Mouse (Mus musculus) 3134 (cell line): ENCODE measurements around the gene Gm5431.
"Not testable (repeated sequence)": the region's sequence is repeated elsewhere in the genome, so short reads cannot be mapped to it uniquely, and the experiment has no call there.

ENCODE experiments used
- DNase-seq: peaks from one replicate; pipeline ENCODE4 v3.0.0-alpha.2; 2011; ENCODE audit warnings: low spot score; ENCODE audit not compliant: insufficient read length; ENCODE audit errors: extremely low read depth

Gene Gm5431

GRCm38 (mm10) chr11:48902021-48902420, at the start of gene Gm5431:
Gm5431 (minus strand) TSS chr11:48902214.
- no peak for DNase-seq

GRCm38 (mm10) chr11:48946090-48946489, 44.1 kb upstream of the Gm5431 start, which contains the start of gene Psme2b:
Psme2b (minus strand) TSS chr11:48946190.
- DNase-seq, result not testable (repeated sequence)

GRCm38 (mm10) chr11:48939286-48939685, 37.3 kb upstream of the Gm5431 start:
- DNase-seq, result not testable (repeated sequence)

DNA sequence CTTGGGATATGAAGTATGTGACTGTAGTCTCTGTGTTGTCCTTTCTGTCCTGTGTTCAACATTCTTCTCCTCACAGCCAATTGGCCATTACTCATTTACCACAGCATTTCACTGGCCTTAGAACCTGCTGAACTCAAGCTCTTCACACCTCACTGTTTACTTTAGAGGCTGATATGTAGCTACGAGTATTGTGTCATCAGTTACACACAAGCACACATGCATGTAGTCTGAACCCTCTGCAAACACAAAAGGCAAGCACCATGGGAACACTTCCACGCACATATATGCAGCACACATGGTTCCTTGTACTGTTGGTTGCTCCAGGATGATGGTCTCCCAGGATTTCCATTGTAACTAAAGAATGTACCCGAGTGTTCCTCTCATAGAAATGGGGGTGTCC, 33.3 kb upstream of the Gm5431 start:
- DNase-seq, result not testable (repeated sequence)

DNA sequence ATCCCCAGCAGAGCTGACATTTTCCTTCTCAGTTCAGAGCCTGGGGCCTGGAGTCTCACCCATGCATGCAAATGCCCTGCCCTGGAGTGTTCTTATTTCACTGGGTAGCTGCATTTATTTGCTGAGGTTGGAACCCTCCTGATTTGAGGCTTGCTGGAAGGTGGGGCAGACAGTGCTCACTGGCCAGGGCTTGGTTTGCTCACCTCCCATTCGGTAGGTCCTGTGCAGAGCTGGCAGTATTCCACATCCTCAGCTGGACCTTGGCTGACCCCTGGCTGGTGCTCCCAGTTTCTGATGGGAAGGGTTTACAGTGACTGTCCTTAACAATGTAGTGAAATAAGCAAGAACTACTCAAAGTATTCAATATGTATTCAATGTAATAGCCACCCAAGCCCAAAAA, 31.9 kb upstream of the Gm5431 start:
- DNase-seq, result not testable (repeated sequence)

- not testable (repeated sequence) for DNase-seq
Observed at GRCm38 (mm10) chr11:48933422-48933821, 31.4 kb upstream of the Gm5431 start.

DNA sequence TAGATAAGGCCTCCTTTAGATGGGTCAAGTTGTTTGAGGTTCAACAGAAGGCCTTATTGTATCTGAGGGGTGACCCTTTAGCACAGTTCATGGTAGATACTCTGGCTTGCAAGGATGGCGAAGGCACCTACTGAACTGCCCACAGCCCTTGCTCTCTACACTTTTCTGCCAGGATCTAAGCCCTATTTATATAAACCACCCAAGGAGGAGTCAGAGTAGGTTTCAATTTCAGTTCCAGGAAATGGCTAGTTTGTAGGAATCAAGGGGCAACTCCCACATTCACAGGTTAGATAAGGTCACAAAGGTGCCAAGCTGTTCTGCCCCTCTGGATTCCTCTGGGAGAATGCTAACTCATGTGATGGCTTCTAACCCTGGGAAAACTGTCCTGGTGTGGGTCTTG, 26.1 kb upstream of the Gm5431 start:
- DNase-seq, result not testable (repeated sequence)

DNA sequence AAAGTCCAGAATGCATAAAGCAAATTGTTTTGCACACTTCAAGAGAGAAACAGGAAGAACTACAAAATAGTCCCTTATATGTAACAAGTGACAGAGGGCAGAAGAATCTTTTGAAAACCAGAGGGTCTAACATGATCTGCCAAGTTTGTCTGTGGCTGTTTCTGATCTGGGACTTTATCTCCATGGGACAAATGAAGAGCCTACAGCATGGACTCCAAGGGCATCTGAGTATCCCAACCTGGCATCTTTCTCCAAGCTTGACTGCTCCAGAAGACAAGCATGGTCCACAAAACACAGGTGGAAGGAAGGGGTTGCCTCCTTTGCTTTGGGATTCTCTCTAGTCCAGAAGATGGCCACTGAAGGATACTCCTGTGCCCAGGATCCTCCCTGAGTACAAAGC, 24.4 kb upstream of the Gm5431 start:
- DNase-seq, result not testable (repeated sequence)

DNA sequence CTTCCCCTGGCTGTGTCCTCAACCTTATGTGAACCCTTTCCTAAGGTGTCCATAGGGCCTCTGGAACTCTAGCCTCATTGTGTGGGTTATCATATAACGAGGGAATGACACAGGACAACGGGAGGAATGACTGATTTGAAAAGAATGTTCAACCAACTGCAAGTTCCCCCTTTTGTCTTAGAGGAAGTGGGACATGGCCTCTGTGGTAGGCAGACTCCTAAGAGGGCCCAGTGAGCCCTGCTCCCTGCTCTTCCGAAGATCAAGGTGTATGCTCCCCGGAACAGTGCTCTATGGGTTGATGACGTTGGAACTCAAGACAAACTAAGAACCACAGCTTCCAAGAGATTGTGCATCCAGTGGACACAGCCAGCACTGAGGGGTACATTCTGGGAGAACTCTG, 21.8 kb upstream of the Gm5431 start:
- not testable (repeated sequence) for DNase-seq

DNA sequence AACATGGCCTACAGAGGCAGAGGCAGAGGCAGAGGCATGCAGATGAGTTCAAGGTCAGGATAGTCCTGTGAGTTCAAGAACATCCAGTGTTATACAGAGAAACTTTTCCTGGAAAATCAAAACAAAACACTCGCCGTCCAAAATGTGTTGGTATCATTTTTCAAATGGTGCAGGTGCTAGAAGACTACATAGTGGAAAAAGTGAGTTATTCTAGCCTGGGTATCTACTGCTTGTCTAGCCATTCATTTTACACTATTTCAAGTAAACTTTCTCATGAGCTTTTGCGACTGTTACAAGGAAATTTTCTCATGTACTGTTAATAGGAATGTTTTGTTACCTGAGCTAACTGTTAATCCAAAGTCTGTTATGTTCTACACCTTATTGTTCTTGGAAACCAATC, 16.4 kb upstream of the Gm5431 start:
- no peak for DNase-seq

DNA sequence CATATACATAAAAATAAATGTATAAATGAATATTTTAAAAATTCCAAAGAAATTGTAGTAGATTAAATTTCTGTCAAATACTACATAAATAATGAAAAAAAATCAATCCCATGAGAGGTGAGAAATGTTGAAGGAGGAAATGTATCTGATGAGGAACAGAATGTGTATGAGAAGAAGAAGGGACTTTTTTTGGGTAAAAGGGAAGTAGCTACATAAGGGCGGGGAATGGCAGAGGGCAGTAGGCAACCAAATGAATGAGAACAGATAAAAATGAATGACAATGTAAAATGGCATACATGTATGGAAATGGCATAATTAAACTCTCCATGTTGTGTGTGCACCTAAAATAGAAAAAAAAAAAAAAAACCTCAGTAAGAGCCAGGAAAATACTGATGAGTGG, 11.6 kb upstream of the Gm5431 start:
- DNase-seq, result no peak

DNA sequence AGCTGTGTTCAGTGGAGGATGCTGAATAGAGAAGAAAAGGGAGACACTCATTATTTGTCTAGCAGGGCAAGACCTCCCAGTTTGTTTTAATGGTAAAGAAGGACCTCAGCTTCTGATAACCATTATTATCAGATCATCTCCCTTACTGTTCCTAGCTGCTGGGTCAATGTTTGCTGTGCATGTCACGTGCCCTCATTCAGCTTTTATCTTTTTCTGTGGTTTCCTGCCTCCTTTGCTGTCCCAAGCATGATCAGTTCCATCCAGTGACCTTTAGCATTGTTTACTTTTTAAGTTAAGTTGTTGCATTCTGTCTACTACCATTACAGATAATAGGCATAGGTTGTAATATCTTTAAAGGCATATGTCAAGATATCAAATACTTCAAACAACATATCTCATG, 6.4 kb upstream of the Gm5431 start:
- no peak for DNase-seq

GRCm38 (mm10) chr11:48901567-48901930, 465 bp downstream of the Gm5431 start:
- not testable (repeated sequence) for DNase-seq

- not testable (repeated sequence) for DNase-seq
Observed at GRCm38 (mm10) chr11:48900654-48901566, 1.1 kb downstream of the Gm5431 start.

DNA sequence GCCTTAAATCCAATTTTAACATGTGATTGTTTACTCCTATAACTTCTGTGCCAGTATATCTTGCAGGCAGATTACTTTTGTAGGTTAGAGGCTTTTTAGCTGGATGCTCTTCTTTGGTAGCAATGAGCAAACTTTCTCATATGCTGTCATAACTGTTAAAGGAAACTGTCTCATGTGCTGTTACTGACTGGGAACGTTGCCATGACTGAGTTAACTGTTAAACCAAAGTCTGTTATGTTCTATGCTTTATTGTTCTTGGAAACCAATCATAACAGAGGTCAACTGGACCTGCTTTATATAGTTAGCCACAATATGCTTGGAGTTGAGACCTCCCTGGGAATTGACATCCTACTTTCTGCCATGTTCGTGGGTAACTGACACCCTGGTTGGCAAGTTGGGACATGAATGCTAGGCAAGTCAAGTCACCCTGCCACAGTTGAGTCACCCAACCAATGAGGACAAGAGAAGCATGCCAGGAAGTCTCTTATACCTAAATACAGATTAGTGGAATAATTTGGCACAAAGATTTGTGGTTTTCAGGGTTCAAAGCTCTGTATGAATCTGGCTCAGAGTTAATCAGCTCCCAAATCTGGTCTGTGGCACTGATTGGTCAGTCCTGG, 3.1 kb downstream of the Gm5431 start:
- peak; percentile 46 for DNase-seq

- DNase-seq, result no peak
Observed at GRCm38 (mm10) chr11:48876680-48877079, 25.3 kb downstream of the Gm5431 start.

GRCm38 (mm10) chr11:48875343-48875837, 26.6 kb downstream of the Gm5431 start:
- not testable (repeated sequence) for DNase-seq

GRCm38 (mm10) chr11:48874465-48874864, 27.5 kb downstream of the Gm5431 start:
- DNase-seq, result no peak

DNA sequence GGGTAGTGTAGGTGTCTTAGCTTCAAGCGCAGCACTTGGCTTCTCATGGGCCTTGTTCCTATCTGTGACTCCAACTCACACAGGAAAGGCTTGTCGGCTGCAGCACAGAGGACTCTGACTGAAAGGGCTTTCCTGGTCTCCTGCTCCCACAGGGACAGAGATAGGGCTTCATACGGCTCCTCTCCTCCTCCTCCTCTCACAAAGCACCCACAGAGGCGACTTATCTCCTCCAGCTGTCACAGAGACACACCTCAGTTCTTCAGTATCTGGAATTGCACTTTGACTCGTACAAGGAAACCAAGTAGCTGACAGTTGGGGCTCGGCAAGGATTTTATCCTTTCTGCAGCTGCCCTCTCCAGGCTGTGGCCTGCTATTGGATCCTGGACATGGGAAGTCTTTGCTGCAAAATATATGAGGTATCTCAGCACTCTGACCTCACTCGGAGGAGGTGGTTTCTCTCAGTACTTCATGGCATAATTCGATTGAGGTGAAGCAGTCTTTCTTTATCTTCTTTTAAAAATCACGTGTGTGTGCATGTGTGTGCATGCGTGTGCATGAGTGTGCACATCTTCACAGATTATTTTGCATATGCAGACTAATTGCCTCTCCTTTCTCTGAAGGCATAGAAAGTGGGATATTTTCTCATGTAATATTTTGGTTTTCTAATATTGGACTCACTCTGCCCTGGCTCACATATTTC, 28.3 kb downstream of the Gm5431 start:
- no peak for DNase-seq

- no peak for DNase-seq
Observed at GRCm38 (mm10) chr11:48872695-48873300, 29.2 kb downstream of the Gm5431 start.
